Mouse (Mus musculus) CH12.LX (cell line): ENCODE results near the gene Irx4. TPM values are rescaled to one million over a fixed set of nuclear protein-coding genes. Genes with fewer than 3 reads are reported as not detected.

ENCODE experiments used
- DNase-seq: peaks from one replicate; pipeline ENCODE4 v3.0.0-alpha.2; 2013; ENCODE audit errors: extremely low read depth
- H3K27ac ChIP-seq: 2 replicates; pipeline ENCODE4 v1.5.1; 2012; ENCODE audit warnings: low read depth, mild to moderate bottlenecking, control low read depth, moderate library complexity; ENCODE audit not compliant: insufficient read depth
- H3K27me3 ChIP-seq: replicated peaks from 2 replicates; pipeline ENCODE3; 2012; ENCODE audit warnings: inconsistent platforms
- H3K36me3 ChIP-seq, 2 experiments: replicated peaks in 1 of 2; 2 replicates each; pipeline versions ENCODE3 to v1.6.1; 2012; ENCODE audit warnings: inconsistent platforms in 1 of 2, low read length in 1 of 2, mild to moderate bottlenecking in 1 of 2, mixed read lengths in 1 of 2, moderate library complexity in 1 of 2; ENCODE audit not compliant: control insufficient read depth in 1 of 2, insufficient read depth in 1 of 2
- H3K4me1 ChIP-seq, 2 experiments: 2 replicates each; pipeline ENCODE4 v1.6.1; 2012; ENCODE audit warnings: inconsistent platforms in 1 of 2, moderate library complexity in 1 of 2; ENCODE audit not compliant: insufficient read depth in 2 of 2, control insufficient read depth in 1 of 2
- H3K4me2 ChIP-seq: 2 replicates; pipeline ENCODE4 v1.6.1; 2012; ENCODE audit warnings: low read depth, mild to moderate bottlenecking, control low read depth; ENCODE audit not compliant: poor library complexity, insufficient read depth, severe bottlenecking
- H3K4me3 ChIP-seq, 3 experiments: fragments of 150-350 bp in 1 of 3; sonication (generic) in 1 of 3; replicated peaks in 1 of 3; 2 replicates each; pipeline versions ENCODE3 to v1.5.1; 2011 to 2012; ENCODE audit warnings: low read depth in 2 of 3, low read length in 2 of 3, mild to moderate bottlenecking in 2 of 3, moderate library complexity in 2 of 3, control low read depth in 1 of 3, improper control_type of control experiment in 1 of 3, inconsistent platforms in 1 of 3, mixed read lengths in 1 of 3; ENCODE audit not compliant: poor library complexity in 1 of 3
- H3K79me2 ChIP-seq: replicated peaks from 2 replicates; pipeline ENCODE4 v1.6.1; 2012; ENCODE audit warnings: mild to moderate bottlenecking, moderate library complexity; ENCODE audit not compliant: control insufficient read depth, poor library complexity, insufficient read depth, severe bottlenecking; ENCODE audit errors: extremely low read depth
- H3K9ac ChIP-seq: 2 replicates; pipeline ENCODE4 v1.6.1; 2012; ENCODE audit warnings: low read depth, mild to moderate bottlenecking, control low read depth, moderate library complexity; ENCODE audit not compliant: insufficient read depth
- H3K9me3 ChIP-seq: replicated peaks from 2 replicates; pipeline ENCODE3; 2012; ENCODE audit warnings: low read length, inconsistent platforms, mixed read lengths
- BHLHE40 ChIP-seq: IDR thresholded peaks from 2 replicates; pipeline ENCODE4 v1.6.1; 2011; ENCODE audit warnings: mild to moderate bottlenecking, low read depth, low read length, improper control_type of control experiment
- CTCF ChIP-seq, 2 experiments: IDR thresholded peaks in 1 of 2; conservative IDR thresholded peaks in 1 of 2; 2 replicates each; pipeline ENCODE4 v1.5.1; 2011 to 2012; ENCODE audit warnings: low read depth in 2 of 2, low read length in 2 of 2, improper control_type of control experiment in 1 of 2, inconsistent platforms in 1 of 2, mild to moderate bottlenecking in 1 of 2, moderate library complexity in 1 of 2
- ELF1 ChIP-seq: IDR thresholded peaks from 2 replicates; pipeline ENCODE4 v1.6.1; 2014; ENCODE audit warnings: low read depth, mild to moderate bottlenecking, inconsistent platforms, low read length, improper control_type of control experiment
- ETS1 ChIP-seq: conservative IDR thresholded peaks from 2 replicates; pipeline ENCODE4 v1.6.1; 2012; ENCODE audit warnings: low read depth, mild to moderate bottlenecking, inconsistent platforms, low read length, improper control_type of control experiment, moderate library complexity
- IRF4 ChIP-seq: IDR thresholded peaks from 2 replicates; pipeline ENCODE4 v1.6.1; 2014; ENCODE audit warnings: low read depth, mild to moderate bottlenecking, inconsistent platforms, low read length, improper control_type of control experiment
- MAX ChIP-seq: IDR thresholded peaks from 2 replicates; pipeline ENCODE4 v1.6.1; 2011; ENCODE audit warnings: low read length, improper control_type of control experiment
- MAZ ChIP-seq: IDR thresholded peaks from 2 replicates; pipeline ENCODE4 v1.6.1; 2012; ENCODE audit warnings: low read depth, mild to moderate bottlenecking, inconsistent platforms, low read length, improper control_type of control experiment, moderate library complexity
- NRF1 ChIP-seq: IDR thresholded peaks from 2 replicates; pipeline ENCODE4 v1.6.1; 2014; ENCODE audit warnings: low read depth, mild to moderate bottlenecking, inconsistent platforms, low read length, improper control_type of control experiment, moderate library complexity
- RAD21 ChIP-seq: IDR thresholded peaks from 2 replicates; pipeline ENCODE4 v1.6.1; 2011; ENCODE audit warnings: low read depth, mild to moderate bottlenecking, low read length, improper control_type of control experiment, moderate library complexity
- SIN3A ChIP-seq: IDR thresholded peaks from 2 replicates; pipeline ENCODE4 v1.6.1; 2012; ENCODE audit warnings: low read length, improper control_type of control experiment, inconsistent platforms
- SMC3 ChIP-seq: IDR thresholded peaks from 2 replicates; pipeline ENCODE4 v1.6.1; 2011; ENCODE audit warnings: low read depth, low read length, improper control_type of control experiment
- TBP ChIP-seq: conservative IDR thresholded peaks from 2 replicates; pipeline ENCODE4 v1.6.1; 2011; ENCODE audit warnings: low read depth, low read length, improper control_type of control experiment
- TCF12 ChIP-seq: IDR thresholded peaks from 2 replicates; pipeline ENCODE4 v1.6.1; 2014; ENCODE audit warnings: low read depth, mild to moderate bottlenecking, inconsistent platforms, low read length, improper control_type of control experiment
- USF1 ChIP-seq: IDR thresholded peaks from 2 replicates; pipeline ENCODE4 v1.6.1; 2014; ENCODE audit warnings: low read depth, mild to moderate bottlenecking, inconsistent platforms, low read length, improper control_type of control experiment
- USF2 ChIP-seq: conservative IDR thresholded peaks from 2 replicates; pipeline ENCODE4 v1.6.1; 2011; ENCODE audit warnings: low read depth, low read length, improper control_type of control experiment
- ZMIZ1 ChIP-seq: IDR thresholded peaks from 2 replicates; pipeline ENCODE4 v1.6.1; 2012; ENCODE audit warnings: low read depth, mild to moderate bottlenecking, inconsistent platforms, low read length, improper control_type of control experiment
- dilution Hi-C: fragments of 300-500 bp; cut with MboI; formaldehyde crosslinking; loops from 2 replicates; pipeline ENCODE4 v1.14.3; 2020; ENCODE audit warnings: low sequenced_read_pairs; ENCODE audit not compliant: extremely low pct_unique_long_range_greater_than_20kb, extremely low pct_ligation_motif_present
- in situ Hi-C: fragments of 300-500 bp; cut with MboI; formaldehyde crosslinking; loops from 3 replicates; pipeline ENCODE4 v1.14.3; 2019; ENCODE audit warnings: low sequenced_read_pairs, low pct_ligation_motif_present, low pct_unique_long_range_greater_than_20kb, mixed read lengths
- polyA plus RNA-seq: library from polyadenylated mRNA; unstranded; fragments of >175 nt; gene quantifications from 2 replicates; pipeline ENCODE4 v1.2.1, GENCODE M21; 2012; ENCODE audit warnings: low read depth; ENCODE audit not compliant: insufficient read length
- total RNA-seq, 2 experiments: library from RNA; depleted of rRNA; stranded (reverse); fragments of 300-350 nt in 1 of 2; fragments of >200 nt in 1 of 2; gene quantifications; 2 replicates each; pipeline ENCODE4 v1.2.3; 2012 to 2014

Gene Irx4
- total and polyA plus RNA-seq, 3 experiments = not detected

DNA sequence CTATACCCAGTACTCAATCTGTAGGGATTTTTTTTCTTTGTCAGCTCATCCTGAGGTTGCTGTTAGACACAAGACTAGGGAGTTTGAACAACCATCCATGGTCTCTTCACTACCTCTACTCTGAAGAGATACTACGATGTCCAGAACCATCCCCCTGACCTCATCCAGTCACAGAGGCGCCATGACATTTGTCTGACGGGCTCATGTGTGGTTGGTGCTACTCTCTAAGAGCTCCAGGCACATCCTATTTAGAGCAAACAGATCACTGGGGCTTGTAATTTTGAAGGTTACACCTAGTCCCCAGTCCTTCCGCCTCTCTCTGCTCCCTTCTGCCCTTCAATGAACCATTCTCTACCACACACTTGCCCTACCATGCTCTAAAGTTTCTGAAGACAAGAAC is 13.3 kb upstream of the Irx4 start:
- Histone ChIP-seq H3K27me3 (peaks cover 26% of the 10 kb centered on the region), H3K4me1 (peaks cover 0 to 10% of the 10 kb centered on the region in 2 experiments; a peak in 2 of 4 replicates)
- dilution Hi-C loops = no loop called here

DNA sequence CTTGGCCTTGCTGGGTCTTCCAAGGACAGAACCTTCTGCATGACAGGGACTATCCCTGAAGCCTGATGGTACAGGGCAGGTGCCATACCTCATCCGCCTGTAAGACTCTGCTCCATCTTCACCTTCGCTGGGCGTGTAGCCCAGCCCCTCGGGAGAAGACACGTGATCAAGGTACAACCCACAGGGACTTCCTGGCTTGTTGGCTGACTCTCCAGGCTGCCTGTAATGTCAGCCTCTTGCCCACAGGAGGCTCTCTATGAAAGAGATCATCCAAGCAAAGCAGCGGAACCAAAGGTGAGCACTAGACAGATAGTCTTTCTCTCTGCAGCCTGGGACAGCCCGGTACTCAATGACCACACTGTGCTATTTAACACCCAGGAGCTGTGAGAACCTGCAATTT is 9.1 kb upstream of the Irx4 start:
- Histone ChIP-seq H3K4me1 (peaks cover 0 to 16% of the 10 kb centered on the region in 2 experiments; a peak in 2 of 4 replicates), H3K79me2 (no peaks in the 10 kb centered on the region), H3K4me2 (peak overlapping the region; percentile 70), H3K9me3 (no peaks in the 10 kb centered on the region), H3K27ac (no peak overlapping the region), H3K4me3 (no peak overlapping the region), H3K36me3 (no peaks in the 10 kb centered on the region), H3K27me3 (peaks cover 27% of the 10 kb centered on the region), H3K9ac (no peak overlapping the region)
- TF ChIP-seq ZMIZ1 (no peak), BHLHE40 (peak; percentile 73), NRF1 (no peak), USF2 (peak; percentile 84), TBP (no peak), USF1 (peak; percentile 82), IRF4 (no peak), TCF12 (no peak), ELF1 (peak; percentile 82), ETS1 (no peak), CTCF (conservative IDR thresholded peaks at IDR 0.05 in 1 of 2, IDR thresholded peaks at IDR 0.05 in 1 of 2; ENCODE audit: low read depth in 2 of 2, low read length in 2 of 2) (peak; percentile 32 to 83; a peak in 3 of 4 replicates), MAX (peak; percentile 79; the same call in 1 of the 2 replicates), SIN3A (no peak), SMC3 (peak; percentile 78), RAD21 (peak; percentile 71)
- DNase-seq = peak; percentile 63
- dilution Hi-C loops (no loop called here), in situ Hi-C loops (loop anchor here (5.0 kb wide), 1 partner anchor 56 kb away; no protein-coding TSS in a partner anchor)

More for the DNA sequence above, 13.3 kb upstream of the Irx4 start:
- no peaks in the 10 kb centered on the region for H3K36me3 ChIP-seq
- no peak for TF ChIP-seq MAZ
- DNase-seq = no peak
- no peak overlapping the region for H3K9ac ChIP-seq
- no peak overlapping the region for H3K4me3 ChIP-seq
- H3K27ac ChIP-seq = no peak overlapping the region
- no peaks in the 10 kb centered on the region for H3K79me2 ChIP-seq
- H3K4me2 ChIP-seq = no peak overlapping the region
- H3K9me3 ChIP-seq = peaks cover 3% of the 10 kb centered on the region
- in situ Hi-C loops = no loop called here
